Mouse (Mus musculus) embryonic facial prominence, embryonic 13.5 days (tissue): Measurements from ENCODE around the gene Cyb561d1. TPM values are rescaled to one million over a fixed set of nuclear protein-coding genes. Genes with fewer than 3 reads are reported as not detected.
A peak's percentile ranks its signal among the peaks of the same experiment; 100 is the strongest.

ENCODE experiments used
- ATAC-seq: fragments of 200-750 bp; cut with Nextera tagmentation; 2 replicates; pipeline ENCODE4 v1.8.0; 2017; ENCODE audit warnings: low read depth; ENCODE audit not compliant: insufficient number of reproducible peaks, insufficient read depth, low FRiP score, low TSS enrichment
- H3K27ac ChIP-seq: fragments of 300-500 bp; sonication (generic); 2 replicates; pipeline ENCODE4 v1.5.1; 2015; ENCODE audit warnings: moderate library complexity, mild to moderate bottlenecking, inconsistent platforms
- H3K27me3 ChIP-seq: fragments of 300-500 bp; sonication (generic); 2 replicates; pipeline ENCODE4 v1.6.1; 2015; ENCODE audit warnings: mild to moderate bottlenecking, inconsistent platforms
- H3K36me3 ChIP-seq: fragments of 300-500 bp; sonication (generic); 2 replicates; pipeline ENCODE4 v1.6.1; 2015; ENCODE audit warnings: mild to moderate bottlenecking, inconsistent platforms
- H3K4me1 ChIP-seq: fragments of 300-500 bp; sonication (generic); 2 replicates; pipeline ENCODE4 v1.6.1; 2015; ENCODE audit warnings: inconsistent platforms
- H3K4me2 ChIP-seq: fragments of 300-500 bp; sonication (generic); 2 replicates; pipeline ENCODE4 v1.6.1; 2015; ENCODE audit warnings: moderate library complexity, mild to moderate bottlenecking, inconsistent platforms
- H3K4me3 ChIP-seq: fragments of 300-500 bp; sonication (generic); 2 replicates; pipeline ENCODE4 v1.5.1; 2015; ENCODE audit warnings: mild to moderate bottlenecking, inconsistent platforms
- H3K9ac ChIP-seq: fragments of 300-500 bp; sonication (generic); 2 replicates; pipeline ENCODE4 v1.6.1; 2015; ENCODE audit warnings: mild to moderate bottlenecking, inconsistent platforms
- H3K9me3 ChIP-seq: fragments of 300-500 bp; sonication (generic); 2 replicates; pipeline ENCODE4 v1.6.1; 2016; ENCODE audit warnings: inconsistent platforms
- WGBS: fragments of 180-500 bp; shearing (Covaris S2); methylation state at CpG from one replicate; pipeline ENCODE4 v1.1.7; 2015; ENCODE audit warnings: mixed read lengths; 5-methylcytosine and 5-hydroxymethylcytosine counted together
- polyA plus RNA-seq: library from polyadenylated mRNA; unstranded; fragments of >200 nt; fragmentation: Nextera tagmentation; extraction: Ambion mirVana; gene quantifications from 2 replicates; pipeline ENCODE4 v1.2.1, GENCODE M21; 2015

Gene Cyb561d1
- polyA plus RNA-seq, 1 experiment from 2014 or later = 2.6 TPM

- no peaks in the 10 kb centered on the region for H3K9me3 ChIP-seq
- H3K27ac ChIP-seq = no peak overlapping the region
- H3K36me3 ChIP-seq = peaks cover 7% of the 10 kb centered on the region
- H3K4me3 ChIP-seq = no peak overlapping the region
- H3K4me2 ChIP-seq = no peak overlapping the region
- WGBS = 85% methylated on average over 8 of the region's 8 CpGs
- H3K9ac ChIP-seq = no peak overlapping the region
- H3K4me1 ChIP-seq = peaks cover 23% of the 10 kb centered on the region
- 0 out of 2 replicates have a peak, but pooled peaks cover 6% of the 10 kb centered on the region for H3K27me3 ChIP-seq
- no peak for ATAC-seq
These were observed 11.4 kb upstream of the Cyb561d1 start for GRCm38 (mm10) chr3:108212406-108212805.

DNA sequence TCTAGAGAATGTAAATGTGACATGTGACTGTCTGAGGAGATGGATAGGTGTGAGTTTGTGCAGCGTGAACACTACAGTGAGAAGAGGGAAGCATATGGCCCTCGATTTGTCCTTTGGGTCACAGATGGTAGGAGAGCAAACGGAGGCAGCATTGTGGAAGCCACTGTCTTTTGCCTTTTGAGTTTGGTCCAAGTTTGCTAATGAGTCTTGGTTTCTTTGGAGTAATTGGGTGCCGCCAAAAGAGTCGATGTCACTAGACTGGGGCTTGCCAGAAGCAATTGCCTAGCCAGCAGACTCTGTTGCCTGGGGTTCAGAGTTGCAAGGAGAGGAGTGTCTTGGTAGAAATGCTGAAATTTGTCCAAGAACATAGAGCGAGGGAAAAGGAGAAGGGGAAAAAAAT is 10.8 kb upstream of the Cyb561d1 start:
- Histone ChIP-seq H3K27me3 (0 out of 2 replicates have a peak, but pooled peaks cover 6% of the 10 kb centered on the region), H3K4me1 (peaks cover 28% of the 10 kb centered on the region), H3K27ac (no peak overlapping the region), H3K9ac (no peak overlapping the region), H3K36me3 (peaks cover 13% of the 10 kb centered on the region), H3K9me3 (no peaks in the 10 kb centered on the region), H3K4me3 (no peak overlapping the region), H3K4me2 (no peak overlapping the region)
- 88% methylated on average over 6 of the region's 6 CpGs for WGBS
- no peak for ATAC-seq

DNA sequence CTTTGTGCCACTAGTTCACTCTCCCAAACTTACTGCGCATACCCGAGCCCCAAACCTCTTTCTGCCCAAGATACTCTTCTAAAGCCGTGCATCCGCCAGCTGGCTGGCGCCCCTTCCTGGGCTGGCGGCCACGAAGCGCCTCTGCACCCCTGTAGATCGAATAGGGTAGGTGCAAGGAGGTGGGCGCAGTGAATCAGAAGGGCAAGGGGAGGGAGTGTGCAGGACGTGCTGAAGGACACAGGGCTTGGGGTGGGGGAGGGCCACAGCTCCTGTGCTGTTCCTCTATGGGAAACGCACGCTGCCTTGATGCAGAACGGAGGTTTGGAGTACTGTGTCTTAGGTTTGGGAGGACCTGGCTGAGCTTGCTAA is 9.7 kb upstream of the Cyb561d1 start, which contains the start of gene Atxn7l2:
TSS of gene Atxn7l2 (minus strand) at position 164 of the 369 bp plus-strand sequence.
- Histone ChIP-seq H3K9me3 (no peaks in the 10 kb centered on the region), H3K4me2 (peak within 1 kb of the TSS; percentile 88), H3K27ac (peak within 1 kb of the TSS; percentile 96), H3K36me3 (peaks cover 24% of the 10 kb centered on the region), H3K27me3 (0 out of 2 replicates have a peak, but pooled peaks cover 6% of the 10 kb centered on the region), H3K4me1 (peaks cover 34% of the 10 kb centered on the region), H3K4me3 (peak within 1 kb of the TSS; percentile 62), H3K9ac (peak within 1 kb of the TSS; percentile 87)
- WGBS = 0% methylated on average over 14 of the region's 14 CpGs
- peak; percentile 81 for ATAC-seq

DNA sequence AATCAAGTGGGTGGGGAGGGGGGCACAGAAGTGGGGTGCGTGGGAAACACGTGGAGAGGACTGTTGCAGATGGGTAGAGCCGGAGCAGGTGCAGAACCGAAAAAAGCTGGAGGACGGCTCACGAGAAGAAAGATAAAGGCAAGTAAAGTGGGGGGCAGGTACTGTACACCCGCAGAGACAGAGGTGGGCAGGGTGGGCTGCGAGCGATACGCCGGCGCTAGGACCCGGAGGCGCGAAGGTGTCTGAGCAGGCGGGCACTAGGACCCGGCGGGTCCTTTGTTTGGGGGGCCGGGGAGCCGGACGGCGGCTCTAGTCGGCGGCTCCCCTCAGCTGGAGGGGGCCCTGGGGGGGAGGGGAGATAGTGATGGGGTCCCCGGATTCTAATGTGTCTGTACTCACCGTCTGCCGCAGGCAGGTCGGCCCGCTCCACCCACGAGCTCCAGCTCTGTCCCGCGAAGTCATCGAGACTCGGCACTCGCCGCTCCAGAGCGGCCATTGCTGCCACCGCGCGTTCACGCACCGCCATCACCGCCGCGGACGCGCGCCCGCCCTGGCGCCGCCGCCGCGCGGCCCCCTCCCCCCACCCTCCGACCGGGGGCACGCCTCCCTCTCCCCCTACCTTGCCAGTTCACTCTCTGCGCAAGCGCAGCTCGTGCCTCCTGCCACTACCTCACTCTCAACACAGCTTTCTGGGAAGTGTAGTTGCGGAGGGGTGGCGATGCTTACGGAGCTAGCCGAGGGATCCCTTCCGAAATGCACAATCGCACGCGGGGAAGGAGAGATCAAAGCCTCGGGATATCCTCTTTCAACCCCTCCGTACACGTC is 9.1 kb upstream of the Cyb561d1 start:
- WGBS = under 1% methylated on average over 71 of the region's 72 CpGs
- H3K36me3 ChIP-seq = peaks cover 30% of the 10 kb centered on the region
- peak overlapping the region; percentile 96 for H3K27ac ChIP-seq
- H3K27me3 ChIP-seq = 0 out of 2 replicates have a peak, but pooled peaks cover 6% of the 10 kb centered on the region
- H3K9ac ChIP-seq = peak overlapping the region; percentile 87
- peak overlapping the region; percentile 88 for H3K4me2 ChIP-seq
- H3K4me3 ChIP-seq = peak overlapping the region; percentile 62
- peak; percentile 94 for ATAC-seq
- peaks cover 34% of the 10 kb centered on the region for H3K4me1 ChIP-seq
- H3K9me3 ChIP-seq = no peaks in the 10 kb centered on the region

DNA sequence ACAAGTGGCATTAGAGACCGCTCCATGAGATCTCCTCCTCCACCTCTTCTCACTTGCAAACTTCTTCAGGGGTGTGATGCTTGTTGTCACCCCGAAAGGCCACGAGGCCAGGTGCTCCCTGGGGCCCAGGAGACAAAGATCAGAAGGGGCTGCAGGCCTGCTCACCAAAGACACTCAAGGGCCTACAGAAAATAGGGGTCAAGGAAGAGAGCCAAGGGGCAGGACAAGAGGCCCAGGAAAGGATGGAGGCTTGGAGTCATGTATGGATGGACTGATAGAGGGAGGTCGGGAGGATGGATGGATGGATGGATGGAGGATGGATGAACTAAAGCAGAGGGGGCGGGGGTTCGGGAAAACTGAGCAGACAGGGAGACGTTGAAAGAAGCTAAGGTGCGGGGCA is 8.5 kb upstream of the Cyb561d1 start:
- Histone ChIP-seq H3K9me3 (no peaks in the 10 kb centered on the region), H3K4me1 (peaks cover 35% of the 10 kb centered on the region), H3K36me3 (peaks cover 36% of the 10 kb centered on the region), H3K27me3 (0 out of 2 replicates have a peak, but pooled peaks cover 6% of the 10 kb centered on the region), H3K4me3 (peak overlapping the region; percentile 62), H3K4me2 (peak overlapping the region; percentile 88), H3K27ac (peak overlapping the region; percentile 96; the same call in 1 of the 2 replicates), H3K9ac (peak overlapping the region; percentile 87)
- ATAC-seq = no peak
- 11% methylated on average over 8 of the region's 8 CpGs for WGBS

DNA sequence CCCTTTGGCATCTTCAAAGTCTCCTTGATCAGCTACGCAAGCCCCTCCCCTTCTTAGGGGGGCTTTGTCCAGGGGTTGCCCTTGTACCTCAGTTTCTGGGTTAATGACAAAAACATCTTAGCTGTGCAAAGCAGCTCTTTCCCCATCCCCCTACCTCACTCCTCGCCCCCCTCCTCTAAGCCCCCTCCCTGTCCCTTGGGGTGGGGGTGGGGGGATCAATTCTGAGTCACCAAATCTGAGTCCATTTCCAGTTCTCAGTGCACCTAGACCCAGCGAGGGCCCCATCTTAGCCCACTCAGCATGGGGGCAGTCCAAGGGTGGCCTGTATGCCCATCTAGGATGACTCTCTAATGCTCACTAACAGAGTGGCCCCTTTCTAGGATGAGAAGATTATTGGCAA is 8.0 kb upstream of the Cyb561d1 start:
- Histone ChIP-seq H3K27me3 (0 out of 2 replicates have a peak, but pooled peaks cover 2% of the 10 kb centered on the region), H3K4me1 (peaks cover 37% of the 10 kb centered on the region), H3K27ac (peak overlapping the region; percentile 96; the same call in 1 of the 2 replicates), H3K4me2 (peak overlapping the region; percentile 88), H3K4me3 (peak overlapping the region; percentile 62), H3K9me3 (no peaks in the 10 kb centered on the region), H3K9ac (peak overlapping the region; percentile 87), H3K36me3 (peaks cover 41% of the 10 kb centered on the region)
- no peak for ATAC-seq
- WGBS = 60% methylated on average over 3 of the region's 3 CpGs

DNA sequence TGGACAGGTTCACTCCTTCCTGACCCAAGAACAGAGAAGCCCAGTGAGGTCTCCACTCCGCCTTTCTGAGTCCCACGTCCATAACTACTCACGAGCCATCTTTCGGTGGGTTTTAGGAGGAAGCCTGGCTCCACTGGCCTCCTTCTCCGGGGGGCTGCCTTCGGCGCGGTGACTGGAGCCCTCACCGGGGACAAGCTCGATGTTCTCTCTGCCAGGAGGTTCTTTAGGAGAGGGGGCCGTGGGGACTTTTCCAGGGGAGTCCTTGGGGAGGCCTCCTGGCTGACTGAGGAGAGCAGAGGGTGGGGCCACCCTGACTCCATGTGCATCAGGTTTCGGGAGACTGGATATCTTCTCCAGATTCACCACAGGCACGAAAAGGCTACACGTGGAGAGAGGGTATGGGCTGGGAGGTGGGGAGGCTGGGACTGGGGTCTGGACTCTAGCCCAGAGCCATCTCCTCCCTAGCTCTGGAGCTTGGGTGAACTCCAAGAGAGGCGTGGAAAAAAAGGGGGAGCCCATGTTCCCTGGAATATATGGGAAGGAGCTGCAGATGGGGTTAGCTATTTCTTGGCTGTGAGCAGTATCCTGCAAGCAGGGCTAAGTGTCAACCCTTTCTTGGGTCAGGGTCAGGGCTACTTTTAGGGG is 5.8 kb upstream of the Cyb561d1 start:
- H3K27ac ChIP-seq = peak overlapping the region; percentile 78
- no peaks in the 10 kb centered on the region for H3K9me3 ChIP-seq
- peaks cover 59% of the 10 kb centered on the region for H3K36me3 ChIP-seq
- no peaks in the 10 kb centered on the region for H3K27me3 ChIP-seq
- H3K4me3 ChIP-seq = peak overlapping the region; percentile 4; the same call in 1 of the 2 replicates
- H3K4me2 ChIP-seq = 0 out of 2 replicates have a peak overlapping the region, but pooled peaks have one; percentile 14
- 0 out of 2 replicates have a peak overlapping the region, but pooled peaks have one; percentile 40 for H3K9ac ChIP-seq
- peaks cover 37% of the 10 kb centered on the region for H3K4me1 ChIP-seq
- WGBS = 74% methylated on average over 15 of the region's 15 CpGs
- no peak; the same call in 1 of the 2 replicates for ATAC-seq

DNA sequence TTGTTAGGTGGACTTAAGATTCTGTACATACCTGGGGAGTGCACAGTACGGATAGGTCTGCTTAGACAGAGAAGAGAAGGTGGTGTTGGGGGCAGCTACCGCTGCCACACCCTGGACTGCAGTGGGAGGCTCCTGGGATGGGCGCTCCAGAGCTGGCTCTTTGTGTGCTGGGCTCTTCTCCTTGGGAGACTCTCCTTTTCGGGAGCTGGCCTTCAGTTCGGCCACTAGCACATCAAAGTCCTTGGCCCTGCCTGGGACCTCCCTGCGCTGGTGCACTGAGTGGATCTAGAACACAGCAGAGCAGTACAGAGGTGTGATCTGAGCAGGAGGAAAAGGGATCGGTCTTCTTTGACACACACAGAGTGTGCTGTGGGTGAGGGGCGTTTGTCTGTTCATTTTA is 4.6 kb upstream of the Cyb561d1 start:
- Histone ChIP-seq H3K4me3 (no peak overlapping the region), H3K36me3 (peaks cover 62% of the 10 kb centered on the region), H3K4me2 (no peak overlapping the region), H3K27ac (no peak overlapping the region), H3K27me3 (no peaks in the 10 kb centered on the region), H3K9ac (no peak overlapping the region), H3K4me1 (peaks cover 42% of the 10 kb centered on the region), H3K9me3 (no peaks in the 10 kb centered on the region)
- WGBS = 92% methylated on average over 8 of the region's 8 CpGs
- ATAC-seq = no peak

GRCm38 (mm10) chr3:108204470-108204869 is 3.5 kb upstream of the Cyb561d1 start:
- Histone ChIP-seq H3K27ac (no peak overlapping the region), H3K9me3 (no peaks in the 10 kb centered on the region), H3K27me3 (no peaks in the 10 kb centered on the region), H3K36me3 (peaks cover 62% of the 10 kb centered on the region), H3K9ac (no peak overlapping the region), H3K4me3 (no peak overlapping the region), H3K4me2 (no peak overlapping the region), H3K4me1 (peaks cover 46% of the 10 kb centered on the region)
- no peak for ATAC-seq
- WGBS = 86% methylated on average over 11 of the region's 11 CpGs

- 81% methylated on average over 11 of the region's 11 CpGs for whole genome bisulfite sequencing
- Histone ChIP-seq H3K4me1 (peaks cover 39% of the 10 kb centered on the region), H3K4me3 (no peak overlapping the region), H3K27me3 (no peaks in the 10 kb centered on the region), H3K9me3 (no peaks in the 10 kb centered on the region), H3K27ac (no peak overlapping the region), H3K4me2 (no peak overlapping the region), H3K36me3 (peaks cover 65% of the 10 kb centered on the region), H3K9ac (no peak overlapping the region)
- no peak for ATAC-seq
These were observed 2.8 kb upstream of the Cyb561d1 start for GRCm38 (mm10) chr3:108203621-108204325.

GRCm38 (mm10) chr3:108203212-108203611 is 2.2 kb upstream of the Cyb561d1 start:
- Histone ChIP-seq H3K4me3 (no peak overlapping the region), H3K36me3 (peaks cover 66% of the 10 kb centered on the region), H3K27ac (no peak overlapping the region), H3K9me3 (no peaks in the 10 kb centered on the region), H3K4me1 (peaks cover 33% of the 10 kb centered on the region), H3K27me3 (no peaks in the 10 kb centered on the region), H3K9ac (no peak overlapping the region), H3K4me2 (no peak overlapping the region)
- ATAC-seq = no peak
- WGBS = 94% methylated on average over 13 of the region's 13 CpGs
